Mouse (Mus musculus): Measurements from ENCODE around the gene Snrpf.

DNA sequence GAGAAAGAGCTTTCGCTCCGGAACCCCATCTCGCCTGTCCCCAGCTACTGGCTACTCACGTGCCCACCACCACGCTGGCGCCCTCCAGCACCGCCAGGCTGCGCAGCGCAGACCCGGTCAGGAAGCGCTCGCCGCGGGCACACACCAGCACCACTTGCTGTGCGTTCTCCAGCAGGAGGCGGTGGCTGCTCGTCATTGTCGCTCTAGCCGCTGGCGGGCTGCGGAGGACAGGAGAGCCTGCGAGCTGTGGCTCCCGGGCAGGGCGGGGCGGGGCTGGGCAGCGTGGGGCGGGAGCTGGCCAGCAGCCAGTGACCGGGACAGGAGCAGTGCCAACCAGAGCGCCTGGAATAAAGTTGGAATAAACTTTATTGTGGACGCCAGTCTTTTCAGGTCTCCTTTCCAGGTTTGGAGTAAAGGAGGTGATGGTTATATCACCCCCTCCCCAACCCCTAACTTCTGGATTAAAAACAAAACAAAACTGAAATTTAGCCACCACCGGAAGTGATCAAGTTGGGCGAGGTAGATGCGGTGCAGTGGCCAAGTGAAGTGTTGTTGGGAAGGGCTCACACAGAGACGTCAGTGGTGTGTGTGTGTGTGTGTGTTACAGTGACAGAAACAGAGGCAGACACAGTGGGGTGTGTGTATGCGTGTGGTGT, 49.6 kb downstream of the Snrpf start, which contains the start of gene Amdhd1:
- TF ChIP-seq CTCF (IDR thresholded peaks at IDR 0.05; ENCODE audit: low read depth) = peak; percentile 87
- TF ChIP-seq EP300 (optimal IDR thresholded peaks at IDR 0.05) = no peak
